Mouse (Mus musculus): Measurements from ENCODE around the gene Manbal. TPM values are rescaled to one million over a fixed set of nuclear protein-coding genes. Genes with fewer than 3 reads are reported as not detected.

Gene Manbal
- total and polyA plus RNA-seq, 2 experiments: 3.3 to 28.5 TPM

GRCm38 (mm10) chr2:157434041-157434440, 66.6 kb downstream of the Manbal start:
- Histone ChIP-seq H3K4me1 (ENCODE audit: control insufficient read depth, insufficient read depth, low read length) (peaks cover 2% of the 10 kb centered on the region; the same call in 1 of the 2 replicates), H3K9ac (ENCODE audit: low read depth, low read length) (no peak overlapping the region)
- DNase-seq (ENCODE audit: extremely low read depth, low read depth, low spot score): peak; percentile 65

GRCm38 (mm10) chr2:157434497-157434896, 67.1 kb downstream of the Manbal start:
- Histone ChIP-seq H3K36me3 (ENCODE audit: control insufficient read depth, insufficient read depth, low read length) (no peaks in the 10 kb centered on the region), H3K4me1 (ENCODE audit: control insufficient read depth, insufficient read depth, low read length) (peaks cover 2% of the 10 kb centered on the region; the same call in 1 of the 2 replicates), H3K79me2 (ENCODE audit: control insufficient read depth, insufficient read depth, low read length) (no peaks in the 10 kb centered on the region; the same call in 1 of the 2 replicates), H3K27me3 (ENCODE audit: control insufficient read depth, insufficient read depth, low read length) (no peaks in the 10 kb centered on the region), H3K27ac (replicated peaks; ENCODE audit: insufficient read depth, low read depth, low read length) (no peak overlapping the region), H3K4me3 (ENCODE audit: insufficient read depth, low read depth, low read length) (no peak overlapping the region), H3K9ac (ENCODE audit: low read depth, low read length) (no peak overlapping the region)
- TF ChIP-seq CTCF (IDR thresholded peaks at IDR 0.05; ENCODE audit: low read depth, low read length) (no peak), POLR2A (IDR thresholded peaks at IDR 0.05; ENCODE audit: extremely low read depth, insufficient read depth, low read length) (no peak)
- WGBS: 73% methylated on average over 6 of the region's 6 CpGs
- no peak for DNase-seq (ENCODE audit: extremely low read depth, low read depth, low spot score)

More at GRCm38 (mm10) chr2:157434041-157434440, 66.6 kb downstream of the Manbal start:
- Histone ChIP-seq H3K4me3 (ENCODE audit: insufficient read depth, low read depth, low read length) (no peak overlapping the region), H3K79me2 (ENCODE audit: control insufficient read depth, insufficient read depth, low read length) (no peaks in the 10 kb centered on the region; the same call in 1 of the 2 replicates), H3K27ac (replicated peaks; ENCODE audit: insufficient read depth, low read depth, low read length) (no peak overlapping the region), H3K36me3 (ENCODE audit: control insufficient read depth, insufficient read depth, low read length) (no peaks in the 10 kb centered on the region), H3K27me3 (ENCODE audit: control insufficient read depth, insufficient read depth, low read length) (no peaks in the 10 kb centered on the region)
- 21% methylated on average over 9 of the region's 9 CpGs for WGBS
- no peak for TF ChIP-seq POLR2A (IDR thresholded peaks at IDR 0.05; ENCODE audit: extremely low read depth, insufficient read depth, low read length)
- no peak for TF ChIP-seq CTCF (IDR thresholded peaks at IDR 0.05; ENCODE audit: low read depth, low read length)

GRCm38 (mm10) chr2:157436496-157436895, 69.1 kb downstream of the Manbal start:
- peaks cover 2% of the 10 kb centered on the region; the same call in 1 of the 2 replicates for H3K4me1 ChIP-seq (ENCODE audit: control insufficient read depth, insufficient read depth, low read length)
- no peak overlapping the region for H3K9ac ChIP-seq (ENCODE audit: low read depth, low read length)
- no peak overlapping the region for H3K4me3 ChIP-seq (ENCODE audit: insufficient read depth, low read depth, low read length)
- no peaks in the 10 kb centered on the region for H3K27me3 ChIP-seq (ENCODE audit: control insufficient read depth, insufficient read depth, low read length)
- no peaks in the 10 kb centered on the region for H3K79me2 ChIP-seq (ENCODE audit: control insufficient read depth, insufficient read depth, low read length)
- H3K36me3 ChIP-seq (ENCODE audit: control insufficient read depth, insufficient read depth, low read length): no peaks in the 10 kb centered on the region
- DNase-seq (ENCODE audit: extremely low read depth, low read depth, low spot score): no peak
- H3K27ac ChIP-seq (replicated peaks; ENCODE audit: insufficient read depth, low read depth, low read length): no peak overlapping the region
- 88% methylated on average over 11 of the region's 11 CpGs for WGBS
- TF ChIP-seq CTCF (IDR thresholded peaks at IDR 0.05; ENCODE audit: low read depth, low read length): no peak
- no peak for TF ChIP-seq POLR2A (IDR thresholded peaks at IDR 0.05; ENCODE audit: extremely low read depth, insufficient read depth, low read length)

- no peak overlapping the region for H3K4me3 ChIP-seq (ENCODE audit: insufficient read depth, low read depth, low read length)
- no peaks in the 10 kb centered on the region for H3K36me3 ChIP-seq (ENCODE audit: control insufficient read depth, insufficient read depth, low read length)
- H3K79me2 ChIP-seq (ENCODE audit: control insufficient read depth, insufficient read depth, low read length): no peaks in the 10 kb centered on the region
- DNase-seq (ENCODE audit: extremely low read depth, low read depth, low spot score): no peak
- no peak overlapping the region for H3K9ac ChIP-seq (ENCODE audit: low read depth, low read length)
- H3K27ac ChIP-seq (replicated peaks; ENCODE audit: insufficient read depth, low read depth, low read length): no peak overlapping the region
- TF ChIP-seq POLR2A (IDR thresholded peaks at IDR 0.05; ENCODE audit: extremely low read depth, insufficient read depth, low read length) (no peak), CTCF (IDR thresholded peaks at IDR 0.05; ENCODE audit: low read depth, low read length) (no peak)
- H3K27me3 ChIP-seq (ENCODE audit: control insufficient read depth, insufficient read depth, low read length): no peaks in the 10 kb centered on the region
- peaks cover 2% of the 10 kb centered on the region; the same call in 1 of the 2 replicates for H3K4me1 ChIP-seq (ENCODE audit: control insufficient read depth, insufficient read depth, low read length)
- WGBS: 93% methylated on average over 3 of the region's 3 CpGs
These were observed 69.7 kb downstream of the Manbal start for GRCm38 (mm10) chr2:157437123-157437522.

- H3K9ac ChIP-seq (ENCODE audit: low read depth, low read length): no peak overlapping the region
- no peaks in the 10 kb centered on the region for H3K36me3 ChIP-seq (ENCODE audit: control insufficient read depth, insufficient read depth, low read length)
- no peak overlapping the region for H3K4me3 ChIP-seq (ENCODE audit: insufficient read depth, low read depth, low read length)
- no peaks in the 10 kb centered on the region for H3K27me3 ChIP-seq (ENCODE audit: control insufficient read depth, insufficient read depth, low read length)
- no peaks in the 10 kb centered on the region for H3K79me2 ChIP-seq (ENCODE audit: control insufficient read depth, insufficient read depth, low read length)
- no peak for DNase-seq (ENCODE audit: extremely low read depth, low read depth, low spot score)
- H3K4me1 ChIP-seq (ENCODE audit: control insufficient read depth, insufficient read depth, low read length): no peaks in the 10 kb centered on the region
- WGBS: 91% methylated on average over 1 of the region's 1 CpGs
- TF ChIP-seq CTCF (IDR thresholded peaks at IDR 0.05; ENCODE audit: low read depth, low read length): no peak
- no peak for TF ChIP-seq POLR2A (IDR thresholded peaks at IDR 0.05; ENCODE audit: extremely low read depth, insufficient read depth, low read length)
- no peak overlapping the region for H3K27ac ChIP-seq (replicated peaks; ENCODE audit: insufficient read depth, low read depth, low read length)
These were observed 74.0 kb downstream of the Manbal start for GRCm38 (mm10) chr2:157441363-157441762.

Other genes starting within 250 kb of the Manbal start
- gene Samhd1, start 232.3 kb upstream of the Manbal start, total RNA-seq (2014; rRNA removed): 22.8 and 26.9 TPM in 2 replicates
- 7.5 and 12.0 TPM in 2 replicates for gene Samhd1, start 232.3 kb upstream of the Manbal start, polyA plus RNA-seq (2012; rRNA removed)
- gene Rbl1, start 163.1 kb upstream of the Manbal start, total RNA-seq (2014; rRNA removed): 2.3 and 3.0 TPM in 2 replicates
- gene Rbl1, start 163.1 kb upstream of the Manbal start, polyA plus RNA-seq (2012; rRNA removed): 0.62 and 0.77 TPM in 2 replicates
- gene Rpn2, start 88.6 kb upstream of the Manbal start, total RNA-seq (2014; rRNA removed): 118 and 144 TPM in 2 replicates
- 155 and 157 TPM in 2 replicates for gene Rpn2, start 88.6 kb upstream of the Manbal start, polyA plus RNA-seq (2012; rRNA removed)
- gene Mroh8, start 88.0 kb upstream of the Manbal start, total RNA-seq (2014; rRNA removed): under 0.01 TPM in 1 of 2 replicates, not detected in the other
- gene Mroh8, start 88.0 kb upstream of the Manbal start, polyA plus RNA-seq (2012; rRNA removed): 0.02 and 0.05 TPM in 2 replicates
- gene Ghrh, start 20.1 kb upstream of the Manbal start, total RNA-seq (2014; rRNA removed): not detected in 2 replicates
- not detected in 2 replicates for gene Ghrh, start 20.1 kb upstream of the Manbal start, polyA plus RNA-seq (2012; rRNA removed)
- gene Src, start 50.9 kb downstream of the Manbal start, total RNA-seq (2014; rRNA removed): 1.3 and 1.7 TPM in 2 replicates
- gene Src, start 50.9 kb downstream of the Manbal start, polyA plus RNA-seq (2012; rRNA removed): 3.2 and 5.6 TPM in 2 replicates
- 0.34 TPM in 1 of 2 replicates, not detected in the other for gene Nnat, start 192.5 kb downstream of the Manbal start, total RNA-seq (2014; rRNA removed)
- 0.24 TPM in 1 of 2 replicates, not detected in the other for gene Nnat, start 192.5 kb downstream of the Manbal start, polyA plus RNA-seq (2012; rRNA removed)
- gene Blcap, start 203.7 kb downstream of the Manbal start, total RNA-seq (2014; rRNA removed): 14.1 and 16.3 TPM in 2 replicates
- gene Blcap, start 203.7 kb downstream of the Manbal start, polyA plus RNA-seq (2012; rRNA removed): 33.1 and 37.9 TPM in 2 replicates

Measured in liver, adult 2 months (tissue).